Mouse (Mus musculus): ENCODE results near the gene Ttc27.

Ttc27 gene

DNA sequence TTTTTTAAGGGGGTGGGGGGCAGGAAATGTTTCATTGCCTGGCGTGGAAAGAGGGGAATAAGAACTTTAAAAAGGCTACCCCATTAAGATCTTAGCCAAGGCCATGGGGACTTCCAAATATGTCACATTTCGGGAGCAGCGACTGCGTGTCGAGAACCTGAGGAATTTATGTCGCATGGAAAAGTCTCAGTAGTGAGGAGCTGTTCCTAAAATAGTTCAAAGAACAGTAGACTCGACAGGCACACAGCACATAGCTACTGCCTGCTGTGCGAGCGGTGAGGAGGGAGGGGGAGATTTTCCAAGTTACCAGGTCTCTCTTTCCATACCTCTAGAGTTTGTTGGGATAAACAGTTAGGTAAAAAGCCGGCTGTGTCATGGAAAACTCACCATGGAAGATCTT, 159.4 kb downstream of the Ttc27 start:
- DNase-seq (ENCODE audit: low read depth, low spot score) = no peak

DNA sequence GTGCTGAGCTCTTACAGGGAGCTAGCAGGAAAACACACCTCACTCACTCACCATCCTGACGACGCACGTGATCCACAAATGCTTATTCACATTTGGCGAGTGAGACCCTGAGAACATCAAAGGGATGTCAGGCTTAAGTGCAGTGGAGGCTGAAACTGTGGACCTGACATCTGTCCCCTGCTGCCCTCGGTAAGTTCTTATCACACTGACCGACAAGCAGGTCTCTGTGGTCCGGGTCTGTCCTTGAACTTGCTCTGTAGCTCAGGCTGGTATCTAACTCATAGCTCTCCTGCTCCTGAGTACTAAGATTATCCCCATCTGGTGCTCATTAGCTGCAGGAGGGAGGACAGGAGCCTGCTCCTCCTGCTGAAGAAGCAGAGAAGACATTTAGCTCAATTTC, 162.2 kb downstream of the Ttc27 start:
- DNase-seq (ENCODE audit: low read depth, low spot score) = no peak

DNA sequence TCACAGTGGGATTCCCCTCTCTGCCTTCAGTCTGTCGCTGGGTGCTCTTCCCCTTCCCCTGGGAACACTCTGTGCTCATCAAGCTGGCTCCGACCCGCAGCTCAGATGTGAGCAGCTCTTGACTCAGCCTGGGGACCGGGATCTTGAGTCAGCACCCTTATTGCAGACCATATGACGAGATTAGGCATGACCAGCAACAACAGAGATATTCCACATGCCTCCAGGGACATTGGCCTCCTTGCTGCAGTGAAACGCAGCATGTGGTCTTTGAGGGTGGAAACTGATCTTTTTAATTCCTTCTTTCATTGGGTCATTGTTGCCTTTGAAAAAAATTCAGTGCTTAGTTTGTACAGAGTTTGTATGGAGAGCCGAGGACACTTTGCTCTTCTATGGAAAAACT, 169.5 kb downstream of the Ttc27 start:
- no peak for DNase-seq (ENCODE audit: low read depth, low spot score)

DNA sequence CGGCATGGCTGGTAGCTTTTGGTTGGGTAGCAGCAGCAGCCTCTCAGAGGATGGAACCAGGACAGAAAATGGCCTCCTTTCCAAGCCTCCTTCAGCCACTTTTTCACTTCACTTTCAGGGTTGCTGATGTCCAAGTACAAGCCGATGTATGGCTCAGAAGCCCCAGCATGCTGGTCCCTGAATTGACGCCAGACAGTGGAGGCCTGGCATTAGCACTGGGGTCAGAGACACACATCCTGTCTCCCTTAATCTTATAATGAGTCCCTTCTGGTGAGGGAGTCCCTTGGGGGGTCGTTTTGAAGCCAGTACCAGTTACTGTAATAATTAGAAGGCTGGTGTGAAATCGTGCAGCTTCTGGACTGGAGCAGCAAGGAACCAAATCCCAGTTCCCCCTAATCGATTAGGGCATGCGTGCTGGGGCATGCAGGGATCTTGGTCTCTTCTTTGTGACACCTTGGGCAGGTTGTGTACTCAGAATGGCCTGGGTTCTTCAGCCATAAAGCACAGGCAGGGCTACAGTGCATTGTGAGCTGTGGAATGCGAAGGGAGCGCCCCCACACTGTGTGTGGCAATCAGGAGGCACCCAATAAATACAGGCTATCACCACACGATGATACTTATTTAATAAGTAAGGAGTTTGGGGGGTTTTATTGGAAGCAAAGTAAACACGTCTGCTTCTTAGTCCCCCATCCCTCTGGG, 171.5 kb downstream of the Ttc27 start:
- DNase-seq (ENCODE audit: low read depth, low spot score) = no peak

DNA sequence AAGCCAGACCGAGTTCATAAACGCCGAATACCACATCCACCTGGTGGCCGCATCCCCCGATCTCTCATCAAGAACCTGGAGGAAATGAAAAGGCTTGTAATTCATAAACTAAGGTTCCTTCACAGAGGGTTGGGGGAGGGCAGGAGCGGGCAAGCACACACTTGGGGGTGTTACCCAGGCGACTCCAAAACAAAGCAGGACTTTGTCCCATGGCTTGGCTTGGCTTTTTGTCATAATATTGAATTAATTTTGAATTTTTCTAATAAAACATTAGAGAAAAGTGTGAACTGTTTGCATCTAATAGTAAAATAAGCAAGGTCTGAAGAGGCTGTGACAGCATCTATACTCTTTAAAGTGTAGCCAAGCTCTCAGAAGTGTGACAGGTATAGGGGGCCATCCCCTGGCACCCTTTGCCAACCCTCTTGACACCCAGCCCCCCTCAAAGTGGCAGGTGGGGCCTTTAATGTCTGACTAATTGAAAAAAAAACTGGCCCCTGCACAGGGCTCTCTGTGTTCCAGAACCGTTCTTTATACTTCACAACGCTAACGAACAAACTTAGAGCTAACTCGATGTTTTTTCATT, 172.1 kb downstream of the Ttc27 start:
- no peak for DNase-seq (ENCODE audit: low read depth, low spot score)

DNA sequence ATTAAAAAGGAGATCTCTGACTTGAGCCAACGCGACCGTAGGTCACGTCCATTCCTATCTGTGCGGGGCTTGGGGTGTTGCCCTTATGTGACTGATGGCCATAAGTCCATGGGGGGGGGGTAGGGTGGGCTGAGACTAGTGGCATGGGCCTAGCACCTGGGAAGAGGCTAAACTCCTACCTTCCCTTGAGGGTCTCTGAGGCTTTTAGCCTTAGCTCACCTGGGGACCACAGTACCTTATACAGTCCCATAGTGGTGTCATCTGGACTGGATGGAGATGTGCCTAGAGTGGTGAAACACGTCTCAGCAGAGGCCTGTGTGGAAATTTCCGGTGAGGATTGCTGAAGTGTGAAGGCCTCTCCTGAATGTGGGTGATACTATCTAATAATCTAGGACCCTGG, 184.9 kb downstream of the Ttc27 start:
- no peak for DNase-seq (ENCODE audit: low read depth, low spot score)

DNA sequence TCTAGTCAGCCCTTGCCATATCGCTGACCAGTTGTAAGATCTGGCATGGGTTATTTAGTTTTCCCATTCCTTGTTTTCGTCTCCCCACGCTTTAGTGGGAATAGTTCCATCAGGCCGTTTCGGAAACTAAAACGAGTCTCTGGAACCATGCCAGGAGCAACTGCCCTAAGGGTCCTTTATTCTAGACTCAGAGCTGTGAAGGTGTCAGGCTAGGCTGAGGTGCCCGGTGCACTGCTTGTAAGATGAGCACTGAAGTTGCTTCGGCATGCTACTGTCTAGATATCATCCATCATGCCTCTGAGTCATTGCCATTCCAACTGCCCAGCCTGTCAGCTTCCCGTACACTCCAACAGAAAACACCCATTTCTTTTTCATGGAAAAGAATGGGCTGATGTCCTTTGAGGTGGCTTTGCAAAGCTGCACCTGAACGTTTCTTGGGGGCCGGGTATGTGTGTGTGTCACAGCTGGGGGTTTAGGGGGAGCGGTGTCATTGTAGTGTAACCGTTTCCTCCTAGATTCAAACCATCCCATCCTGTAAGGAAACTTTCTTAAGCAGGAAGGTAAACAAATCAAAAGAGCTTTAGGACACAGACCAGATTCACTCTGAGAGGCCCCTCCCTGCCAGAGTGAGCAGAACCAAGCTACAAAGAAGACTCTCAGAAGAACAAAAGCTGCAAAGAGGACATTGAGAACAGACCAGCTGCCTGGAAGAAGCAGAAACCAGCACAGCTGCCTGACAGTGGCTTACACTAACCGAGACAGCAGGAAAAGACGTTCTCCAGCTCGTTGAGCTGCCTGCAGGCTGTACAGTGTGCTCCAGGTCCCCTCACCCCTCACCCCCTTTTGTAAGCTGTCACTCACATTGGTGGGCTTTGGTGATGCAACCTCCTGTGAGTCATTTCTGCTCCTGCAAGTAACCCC, 186.1 kb downstream of the Ttc27 start:
- no peak for DNase-seq (ENCODE audit: low read depth, low spot score)

DNA sequence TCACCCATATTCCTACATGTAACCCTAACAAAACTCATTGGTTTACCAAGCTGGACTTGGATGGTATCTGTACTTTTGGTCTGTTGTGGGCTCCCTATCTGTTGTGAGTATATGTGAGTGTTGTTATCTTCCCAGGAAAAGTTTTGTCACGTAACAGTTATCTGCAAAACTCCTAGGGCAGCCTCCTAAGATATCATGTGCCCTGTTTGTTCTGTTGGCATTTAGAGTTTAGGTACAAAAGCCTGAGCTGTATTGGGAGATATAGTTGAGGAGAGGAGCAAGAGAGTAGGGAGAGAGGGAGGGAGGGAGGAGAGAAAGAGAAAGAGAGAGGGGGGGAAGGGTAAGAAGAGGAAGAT, 186.8 kb downstream of the Ttc27 start:
- no peak for DNase-seq (ENCODE audit: low read depth, low spot score)

DNA sequence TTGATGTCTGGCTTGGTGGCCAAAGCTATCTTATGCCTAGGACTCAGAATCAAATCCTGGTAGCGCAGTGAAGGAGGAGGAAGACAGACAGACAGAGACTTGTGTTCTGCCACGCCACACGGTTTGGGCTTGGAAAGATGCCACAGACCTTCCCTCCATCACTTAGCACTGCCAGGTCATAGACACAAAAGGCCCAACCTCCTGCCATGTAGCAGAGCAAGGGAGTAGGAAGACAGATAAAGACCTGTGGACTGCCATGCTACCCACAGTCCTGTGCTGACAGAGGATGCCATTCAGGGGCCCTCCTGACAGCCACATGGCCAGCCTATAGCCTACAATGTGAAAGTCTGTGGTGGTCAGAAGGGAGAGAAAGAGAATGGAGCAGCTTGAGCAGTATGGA, 187.4 kb downstream of the Ttc27 start:
- DNase-seq (ENCODE audit: low read depth, low spot score) = no peak

DNA sequence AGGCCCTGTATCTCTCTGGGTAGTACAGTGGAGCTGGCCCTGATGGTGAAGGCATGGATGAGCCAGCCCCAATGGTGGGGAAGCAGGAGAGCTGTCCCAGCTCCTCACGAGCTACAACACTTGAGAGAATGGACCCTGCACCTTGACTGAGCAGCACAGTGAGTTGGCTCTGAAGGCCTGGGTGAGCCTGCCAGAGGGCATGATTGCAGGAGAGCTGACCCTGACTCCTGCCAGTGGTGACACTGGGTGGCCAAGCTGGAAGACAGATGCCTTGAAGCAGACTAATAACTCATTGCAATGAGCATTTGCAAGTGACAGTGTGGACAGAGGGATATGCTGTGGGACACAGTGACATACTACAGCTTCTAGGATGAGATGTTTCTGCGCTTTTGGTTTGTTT, 195.5 kb downstream of the Ttc27 start:
- DNase-seq (ENCODE audit: low read depth, low spot score) = no peak

Data from ES-CJ7 (cell line).